In the genomic region with DNA sequence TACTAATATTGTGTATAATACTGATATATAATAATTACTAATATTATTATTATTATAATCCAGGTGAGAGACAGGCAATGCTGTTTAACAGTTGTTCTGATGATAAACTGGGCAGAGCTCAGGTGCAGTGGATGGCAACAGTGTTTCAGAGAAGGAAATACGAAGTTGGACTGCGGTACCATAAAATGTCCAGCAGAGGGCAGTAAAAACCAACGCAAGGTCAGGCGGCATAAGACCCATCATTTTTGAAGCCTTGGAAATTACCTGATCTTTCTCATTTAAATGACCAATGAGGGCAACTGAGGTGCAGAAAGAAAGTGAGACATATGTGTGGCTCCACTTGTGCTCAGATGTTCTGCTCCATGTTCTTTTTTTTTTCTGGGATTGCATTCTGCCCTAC, we compare ENCODE assay signal across 9 mouse cellular contexts. TPM values are rescaled to one million over a fixed set of nuclear protein-coding genes. Genes with fewer than 3 reads are reported as not detected.
DNase-seq lines count a peak whose midpoint lies in the region; ATAC-seq lines count a peak whose summit lies in the region.
"Had no signal": no experiment of that assay in that cellular context is flagged by ENCODE, and none has a peak within 500 bp of the region (broad histone marks: within the 10 kb centered on the region; RNA-seq: fewer than 3 reads in every experiment).

No protein-coding gene starts in this region.

- 0 out of 2 replicates have a peak, but pooled peaks cover 3% of the 10 kb centered on the region for H3K4me1 ChIP-seq in neural tube, embryonic 15.5 days

- H3K27me3 ChIP-seq in neural tube, embryonic 15.5 days (replicated peaks): peaks cover 48% of the 10 kb centered on the region

- ATAC-seq in frontal cortex, adult (ENCODE audit: low TSS enrichment): no peak
- no peak for ATAC-seq in neural tube, embryonic 15.5 days (ENCODE audit: low FRiP score)

- no peaks in the 10 kb centered on the region for H3K9me3 ChIP-seq in neural tube, embryonic 15.5 days (replicated peaks)
- H3K9me3 ChIP-seq: hindbrain, embryonic 15.5 days had no signal

- WGBS in neural tube, embryonic 15.5 days: under 1% methylated on average over 4 of the region's 4 CpGs

- H3K9ac ChIP-seq in neural tube, embryonic 15.5 days (replicated peaks): no peak overlapping the region
- H3K9ac ChIP-seq: hindbrain, embryonic 15.5 days had no signal

- H3K27ac ChIP-seq in neural tube, embryonic 15.5 days (replicated peaks): no peak overlapping the region
- H3K27ac ChIP-seq: hindbrain, embryonic 15.5 days had no signal

- H3K4me2 ChIP-seq in neural tube, embryonic 15.5 days: no peak overlapping the region
- H3K4me2 ChIP-seq: hindbrain, embryonic 15.5 days had no signal

- H3K36me3 ChIP-seq in neural tube, embryonic 15.5 days: no peaks in the 10 kb centered on the region
- H3K36me3 ChIP-seq: hindbrain, embryonic 15.5 days had no signal

- DNase-seq in frontal cortex, postnatal 36 days (ENCODE audit: low spot score in 2 of 2): peak; percentile 28 to 62
- peak; percentile 50 for DNase-seq in neural tube, embryonic 10.5 days (ENCODE audit: extremely low spot score, low spot score)
- peak; percentile 58 for DNase-seq in c-Kit-positive CD71-negative TER-119-negative erythroid progenitor cells, embryonic 14.5 days (ENCODE audit: low read depth)
- DNase-seq in kidney, adult 9 months: peak; percentile 74
- peak; percentile 89 for DNase-seq in naive thymus-derived CD4-positive, alpha-beta T cell, adult 2 months (ENCODE audit: low read depth)
- DNase-seq in ovary, postnatal 36 days (ENCODE audit: low spot score): no peak

- H3K4me3 ChIP-seq in neural tube, embryonic 15.5 days (replicated peaks): no peak overlapping the region
- H3K4me3 ChIP-seq: hindbrain, embryonic 15.5 days had no signal

RNA-seq across cellular contexts. Expression of gene Lrrc71, which starts 21.9 kb away (rescaled TPM):
- polyA plus RNA-seq in neural tube, embryonic 15.5 days (2015; fragmentation: Nextera tagmentation; extraction: Ambion mirVana): 0.44 and 1.0 TPM in 2 replicates

RNA-seq across cellular contexts. Expression of gene Ntrk1, which starts 24.7 kb away (rescaled TPM):
- polyA plus RNA-seq in neural tube, embryonic 15.5 days (2015; fragmentation: Nextera tagmentation; extraction: Ambion mirVana): 41.2 and 50.1 TPM in 2 replicates

RNA-seq across cellular contexts. Expression of gene Insrr, which starts 26.5 kb away (rescaled TPM):
- polyA plus RNA-seq in neural tube, embryonic 15.5 days (2015; fragmentation: Nextera tagmentation; extraction: Ambion mirVana): 1.1 and 2.0 TPM in 2 replicates

RNA-seq across cellular contexts. Expression of gene Pear1, which starts 53.8 kb away (rescaled TPM):
- 9.1 and 13.4 TPM in 2 replicates for polyA plus RNA-seq in neural tube, embryonic 15.5 days (2015; fragmentation: Nextera tagmentation; extraction: Ambion mirVana)
